Mouse (Mus musculus) kidney, adult 18-20 months (tissue): ENCODE data around the gene Mrpl44.

ENCODE experiments used
- DNase-seq: peaks from one replicate; pipeline ENCODE4 v3.0.0; 2021

The Mrpl44 gene

DNA sequence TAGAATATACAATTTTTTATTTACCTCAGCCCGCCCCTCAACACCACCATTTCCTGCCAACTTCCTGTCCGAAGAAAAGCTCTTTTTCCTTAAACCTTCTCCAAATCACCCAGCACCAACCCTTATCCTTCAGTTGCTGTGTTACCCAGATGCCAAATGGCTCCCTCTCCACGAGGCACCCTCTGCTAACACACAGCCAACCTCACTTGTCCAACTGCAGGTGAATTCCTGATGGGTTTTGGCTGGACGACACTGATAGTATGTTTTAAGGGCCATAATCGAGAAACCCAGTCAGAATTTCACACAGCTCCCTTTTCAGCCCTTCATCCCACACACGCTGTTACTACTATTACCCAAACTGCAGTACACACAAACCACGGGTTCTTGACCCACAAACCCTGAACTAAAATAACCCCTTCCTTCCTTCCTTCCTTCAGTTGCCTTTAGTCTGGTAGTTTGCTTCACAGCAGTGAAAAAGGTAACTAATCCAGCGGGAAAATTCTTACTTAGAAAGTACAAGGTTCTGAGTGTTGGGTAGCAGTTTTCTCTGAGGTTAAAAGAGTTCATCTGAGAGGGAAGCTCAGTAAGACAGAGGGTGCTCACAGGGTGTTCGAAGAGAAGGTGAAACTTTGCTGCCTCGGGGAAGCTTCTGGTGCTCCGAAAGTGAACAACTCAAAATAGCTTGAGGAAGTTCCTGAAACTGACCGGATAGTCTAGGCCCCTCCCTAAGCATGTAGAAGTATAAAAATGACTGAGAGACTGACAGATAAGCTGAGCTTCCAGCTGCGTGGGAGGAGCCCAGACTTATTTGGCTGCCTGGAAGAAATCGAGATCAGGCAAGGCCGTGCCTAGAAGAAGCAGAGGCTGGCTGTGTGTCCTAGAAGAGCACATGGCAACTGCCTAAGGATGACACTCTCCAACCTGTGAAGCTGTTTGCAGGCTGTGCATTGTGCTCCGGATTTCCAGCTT is 13.3 kb upstream of the Mrpl44 start:
- DNase-seq, result no peak

- no peak for DNase-seq
Observed at GRCm38 (mm10) chr1:79764031-79764430, 11.8 kb upstream of the Mrpl44 start.

DNA sequence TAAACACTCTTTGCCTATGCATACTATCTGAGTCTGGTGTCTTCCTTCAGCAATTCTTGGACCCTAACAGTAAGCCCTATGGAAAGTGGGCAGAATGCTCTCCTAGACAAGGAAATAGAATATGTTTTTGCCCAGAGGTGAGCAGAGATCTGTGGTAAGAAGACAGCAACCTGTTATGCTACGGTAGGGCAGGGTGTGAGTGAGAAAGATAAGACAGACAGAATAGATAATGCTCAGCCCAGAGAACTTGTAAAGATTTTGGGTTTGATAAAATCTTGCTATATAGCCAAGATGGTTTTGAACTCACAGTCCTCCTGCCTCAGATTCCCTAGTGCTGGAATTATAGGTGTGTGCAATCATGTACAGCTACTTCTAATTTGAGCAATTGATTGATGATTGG is 11.3 kb upstream of the Mrpl44 start:
- DNase-seq, result no peak

DNA sequence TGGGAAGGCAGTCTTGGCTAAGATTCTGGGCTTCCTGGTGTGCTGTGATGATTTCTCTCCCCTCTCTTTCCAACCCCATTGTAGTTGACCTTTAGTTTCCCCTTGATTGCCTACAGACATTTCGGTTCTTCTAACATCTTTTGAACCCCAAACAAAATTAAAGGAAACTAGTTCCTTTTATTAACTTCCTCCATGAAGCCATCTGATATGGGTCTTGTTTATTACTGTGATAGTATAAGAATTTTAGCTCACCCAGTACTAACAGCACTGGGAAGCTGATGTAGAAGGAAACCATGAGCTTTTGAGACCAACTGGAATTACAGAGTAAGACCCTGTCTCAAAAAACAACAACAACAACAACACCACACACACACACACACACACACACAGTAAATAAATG is 7.6 kb upstream of the Mrpl44 start:
- DNase-seq, result no peak

DNA sequence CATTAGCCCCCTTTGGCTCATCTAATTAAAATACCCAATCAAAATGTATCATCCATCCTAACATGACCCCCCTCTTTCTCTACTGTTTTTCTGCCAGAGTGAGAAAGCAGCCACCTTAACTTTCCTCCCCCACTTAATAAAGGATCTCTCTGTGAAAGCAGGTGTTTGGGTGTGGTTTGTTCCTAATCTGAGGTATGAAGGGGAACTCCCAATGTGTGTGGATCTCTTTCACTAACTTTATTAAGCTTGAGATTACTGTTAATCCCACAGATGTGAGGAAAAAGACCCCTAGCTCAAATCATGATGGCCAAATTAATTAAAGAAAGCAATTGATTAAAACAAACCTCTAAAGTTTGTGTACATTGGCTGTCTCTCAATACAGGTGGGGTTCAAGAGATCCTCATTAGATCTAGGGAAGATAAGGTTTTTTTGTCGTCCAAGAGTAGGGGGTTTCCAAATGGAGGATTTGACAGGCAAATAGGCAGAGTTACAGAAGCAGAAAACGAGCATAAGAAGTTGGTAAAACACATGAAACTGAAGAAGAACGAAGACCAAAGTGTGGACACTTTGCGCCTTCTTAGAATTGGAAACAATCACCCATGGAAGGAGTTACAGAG is 1.5 kb upstream of the Mrpl44 start:
- DNase-seq, result no peak

- no peak for DNase-seq
Observed at GRCm38 (mm10) chr1:79778011-79778410, 2.2 kb downstream of the Mrpl44 start.

DNA sequence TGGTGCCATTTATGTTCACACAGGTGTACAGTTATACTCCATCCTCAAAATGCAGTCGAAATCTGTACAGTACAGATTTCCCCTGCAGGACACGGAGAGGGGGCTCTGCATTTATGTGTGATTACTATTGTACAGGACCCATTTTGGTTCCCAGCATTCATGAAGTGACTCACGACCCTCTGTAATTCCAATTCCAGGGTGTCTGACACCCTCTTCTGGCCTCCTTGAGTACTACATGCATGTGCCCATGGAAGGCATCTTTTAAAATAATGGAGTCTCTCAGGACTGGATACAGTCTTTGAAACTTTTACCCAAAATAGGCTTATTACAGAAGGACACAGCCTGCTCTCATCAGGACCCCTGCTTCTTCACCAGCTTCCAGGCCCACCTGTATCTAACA is 6.6 kb downstream of the Mrpl44 start:
- no peak for DNase-seq

DNA sequence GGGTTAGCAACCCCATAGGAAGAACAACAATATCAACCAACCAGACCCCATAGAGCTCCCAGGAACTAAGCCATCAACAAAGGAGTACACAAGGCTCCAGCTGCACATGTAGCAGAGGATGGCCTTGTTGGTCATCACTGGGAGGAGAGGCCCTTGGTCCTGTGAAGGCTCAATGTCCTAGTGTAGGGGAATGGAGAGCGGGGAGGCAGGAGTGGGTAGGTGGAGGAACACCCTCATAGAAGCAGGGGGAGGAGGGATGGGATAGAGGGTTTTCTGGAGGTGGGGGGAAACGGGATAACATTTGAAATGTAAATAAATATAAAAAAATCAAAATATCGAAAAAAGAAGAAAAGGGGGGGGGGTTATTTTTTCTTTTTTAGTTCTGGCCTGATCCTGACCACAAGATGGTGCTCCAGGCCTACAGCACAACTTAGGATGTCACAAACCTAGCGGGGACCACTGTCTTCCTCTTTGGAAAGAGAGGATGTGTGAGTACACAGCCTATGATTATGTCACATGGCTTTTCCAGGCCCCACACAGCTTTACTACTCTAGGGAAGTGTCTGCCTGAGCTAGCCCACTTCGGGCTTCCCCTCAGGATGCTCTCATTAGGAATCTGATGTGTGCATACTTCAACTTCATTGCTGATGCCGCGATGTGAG is 10.6 kb downstream of the Mrpl44 start:
- DNase-seq, result no peak

- DNase-seq, result no peak
Observed at GRCm38 (mm10) chr1:79797084-79797483, 21.3 kb downstream of the Mrpl44 start.

- no peak for DNase-seq
Observed at GRCm38 (mm10) chr1:79802858-79803427, 27.1 kb downstream of the Mrpl44 start.

GRCm38 (mm10) chr1:79803614-79804013 is 27.8 kb downstream of the Mrpl44 start:
- no peak for DNase-seq

- no peak for DNase-seq
Observed at GRCm38 (mm10) chr1:79806865-79807264, 31.0 kb downstream of the Mrpl44 start.

- no peak for DNase-seq
Observed at GRCm38 (mm10) chr1:79809447-79809846, 33.6 kb downstream of the Mrpl44 start.

DNA sequence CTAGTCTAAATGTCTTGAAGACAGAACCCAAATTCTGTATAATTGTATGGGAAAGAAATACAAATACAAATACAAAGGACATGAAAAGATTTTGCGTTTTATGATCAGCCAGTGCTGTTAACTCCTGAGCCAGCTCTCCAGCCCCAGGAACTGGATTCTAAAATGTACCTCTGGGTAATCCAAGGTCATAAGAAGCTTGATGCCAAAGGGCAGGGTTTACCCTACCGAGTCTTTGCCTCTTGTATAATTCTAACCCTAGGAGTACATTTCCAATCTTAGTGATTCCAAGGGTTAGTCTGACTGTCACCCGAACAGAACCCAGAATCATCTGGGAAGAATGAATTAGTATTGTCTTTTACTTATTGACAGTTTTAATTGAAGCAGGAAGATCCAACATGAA is 39.6 kb downstream of the Mrpl44 start:
- no peak for DNase-seq

DNA sequence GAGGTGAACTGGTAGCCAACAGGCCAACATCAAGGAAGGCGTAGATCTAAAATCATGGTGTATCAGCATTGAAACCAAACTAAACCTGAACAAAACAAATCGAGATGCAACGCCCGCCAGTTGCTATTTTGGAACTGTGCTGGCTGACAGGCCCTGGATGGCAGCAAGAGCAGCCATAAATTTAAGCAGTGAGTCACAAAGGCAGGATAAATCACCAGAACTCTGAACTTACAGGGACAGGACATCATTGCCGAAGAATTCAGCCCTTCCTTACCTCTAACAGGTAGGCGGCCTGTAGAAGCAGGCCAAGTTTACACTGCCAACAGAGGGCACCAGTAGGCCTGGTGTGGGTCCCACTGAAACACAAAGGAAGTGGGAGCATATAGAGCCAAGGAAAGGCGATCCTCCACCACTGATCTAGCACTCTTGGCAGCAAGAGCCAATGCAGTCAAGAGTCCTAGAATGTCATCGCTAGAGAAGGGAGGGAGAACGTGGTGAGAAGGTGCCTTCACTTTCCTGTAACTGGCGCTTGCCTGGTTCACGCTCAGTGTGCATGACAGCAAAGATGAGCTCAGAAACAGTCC is 43.6 kb downstream of the Mrpl44 start:
- DNase-seq, result no peak

DNA sequence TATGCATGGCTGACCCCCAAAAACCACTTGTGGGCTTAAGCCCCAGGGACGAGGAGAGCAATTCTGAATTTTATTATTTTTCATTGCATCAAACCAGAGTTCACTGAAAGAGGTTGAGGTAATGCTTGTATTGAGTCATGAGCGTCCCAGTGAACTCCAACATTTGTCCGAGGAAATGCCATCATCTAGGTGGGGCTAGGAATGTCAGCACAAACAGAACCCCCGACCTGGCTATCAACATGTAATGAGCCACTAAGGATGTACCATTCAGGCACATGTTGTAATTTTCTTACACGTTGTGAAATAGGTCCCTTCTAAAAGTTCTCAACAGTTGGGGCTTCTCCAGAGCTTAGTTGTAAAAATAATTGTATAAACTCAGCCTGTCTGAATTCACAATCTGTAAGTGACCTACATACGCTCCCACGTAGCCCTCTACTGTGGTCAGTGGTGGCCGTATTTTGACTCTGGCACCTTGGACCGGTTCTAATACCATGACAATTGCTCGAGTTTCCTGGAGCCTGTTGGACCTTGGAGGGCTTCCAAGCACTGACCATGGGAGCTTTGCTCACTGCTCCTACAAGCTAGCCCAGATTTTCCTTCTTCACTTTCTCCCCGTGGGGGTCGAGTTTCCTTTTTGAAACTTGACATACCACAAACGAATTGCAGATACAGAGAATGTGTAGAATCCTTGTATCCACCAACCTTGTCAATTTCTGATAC is 47.1 kb downstream of the Mrpl44 start:
- DNase-seq, result peak; percentile 50

GRCm38 (mm10) chr1:79823951-79824633 is 48.3 kb downstream of the Mrpl44 start:
- DNase-seq, result peak; percentile 11
